Mouse (Mus musculus): ENCODE data around the gene Slc35d3. TPM values are rescaled to one million over a fixed set of nuclear protein-coding genes. Genes with fewer than 3 reads are reported as not detected.

The Slc35d3 gene
- polyA plus RNA-seq, 1 experiment, result not detected

GRCm38 (mm10) chr10:19834222-19834621 lies 17.0 kb downstream of the Slc35d3 start:
- no peak overlapping the region for H3ac ChIP-seq (ENCODE audit: control insufficient read depth, insufficient read length, low read depth)
- peaks cover 41% of the 10 kb centered on the region for H3K27me3 ChIP-seq (ENCODE audit: control insufficient read depth, insufficient read depth, insufficient read length)
- H3K79me3 ChIP-seq (ENCODE audit: low read depth), result no peaks in the 10 kb centered on the region
- H3K36me3 ChIP-seq (ENCODE audit: control insufficient read depth, insufficient read depth), result no peaks in the 10 kb centered on the region
- no peak overlapping the region for H3K4me3 ChIP-seq (ENCODE audit: insufficient read depth, poor library complexity, severe bottlenecking)
- H3K79me2 ChIP-seq (ENCODE audit: control insufficient read depth, insufficient read depth), result no peaks in the 10 kb centered on the region
- TF ChIP-seq FOSL1 (IDR thresholded peaks at IDR 0.05; ENCODE audit: insufficient read depth, low read length, poor library complexity, severe bottlenecking) (no peak), USF1 (IDR thresholded peaks at IDR 0.05; ENCODE audit: low read depth) (no peak), MAX (IDR thresholded peaks at IDR 0.05) (no peak), MYOD1 (IDR thresholded peaks at IDR 0.05; ENCODE audit: control insufficient read depth, insufficient read length, low read depth) (no peak)

- Histone ChIP-seq H3K36me3 (ENCODE audit: control insufficient read depth, insufficient read depth) (no peaks in the 10 kb centered on the region), H3K79me3 (ENCODE audit: low read depth) (no peaks in the 10 kb centered on the region), H3K79me2 (ENCODE audit: control insufficient read depth, insufficient read depth) (no peaks in the 10 kb centered on the region), H3K27me3 (ENCODE audit: control insufficient read depth, insufficient read depth, insufficient read length) (peaks cover 55% of the 10 kb centered on the region), H3ac (ENCODE audit: control insufficient read depth, insufficient read length, low read depth) (no peak overlapping the region), H3K4me3 (ENCODE audit: insufficient read depth, poor library complexity, severe bottlenecking) (no peak overlapping the region)
- TF ChIP-seq USF1 (IDR thresholded peaks at IDR 0.05; ENCODE audit: low read depth) (no peak), CTCF (IDR thresholded peaks at IDR 0.05; ENCODE audit: control insufficient read depth, insufficient read depth, insufficient read length) (no peak), FOSL1 (IDR thresholded peaks at IDR 0.05; ENCODE audit: insufficient read depth, low read length, poor library complexity, severe bottlenecking) (no peak), CEBPB (IDR thresholded peaks at IDR 0.05; ENCODE audit: low read depth) (no peak), MYOG (IDR thresholded peaks at IDR 0.05; ENCODE audit: control insufficient read depth, extremely low read depth, insufficient read length) (no peak), MAX (IDR thresholded peaks at IDR 0.05) (no peak), MYOD1 (IDR thresholded peaks at IDR 0.05; ENCODE audit: control insufficient read depth, insufficient read length, low read depth) (no peak)
Measured at GRCm38 (mm10) chr10:19831072-19831849, 20.0 kb downstream of the Slc35d3 start.

- Histone ChIP-seq H3ac (ENCODE audit: control insufficient read depth, insufficient read length, low read depth) (no peak overlapping the region), H3K79me3 (ENCODE audit: low read depth) (no peaks in the 10 kb centered on the region), H3K4me3 (ENCODE audit: insufficient read depth, poor library complexity, severe bottlenecking) (no peak overlapping the region), H3K27me3 (ENCODE audit: control insufficient read depth, insufficient read depth, insufficient read length) (peaks cover 28% of the 10 kb centered on the region), H3K36me3 (ENCODE audit: control insufficient read depth, insufficient read depth) (no peaks in the 10 kb centered on the region), H3K79me2 (ENCODE audit: control insufficient read depth, insufficient read depth) (no peaks in the 10 kb centered on the region)
- TF ChIP-seq MAX (IDR thresholded peaks at IDR 0.05) (no peak), MYOD1 (IDR thresholded peaks at IDR 0.05; ENCODE audit: control insufficient read depth, insufficient read length, low read depth) (no peak), MYOG (IDR thresholded peaks at IDR 0.05; ENCODE audit: control insufficient read depth, extremely low read depth, insufficient read length) (no peak), CTCF (IDR thresholded peaks at IDR 0.05; ENCODE audit: control insufficient read depth, insufficient read depth, insufficient read length) (no peak), USF1 (IDR thresholded peaks at IDR 0.05; ENCODE audit: low read depth) (no peak), CEBPB (IDR thresholded peaks at IDR 0.05; ENCODE audit: low read depth) (no peak)
Measured at GRCm38 (mm10) chr10:19820986-19821385, 30.3 kb downstream of the Slc35d3 start.

GRCm38 (mm10) chr10:19818723-19819355 lies 32.4 kb downstream of the Slc35d3 start:
- Histone ChIP-seq H3K79me2 (ENCODE audit: control insufficient read depth, insufficient read depth) (no peaks in the 10 kb centered on the region), H3K79me3 (ENCODE audit: low read depth) (no peaks in the 10 kb centered on the region), H3K36me3 (ENCODE audit: control insufficient read depth, insufficient read depth) (no peaks in the 10 kb centered on the region), H3ac (ENCODE audit: control insufficient read depth, insufficient read length, low read depth) (no peak overlapping the region), H3K4me3 (ENCODE audit: insufficient read depth, poor library complexity, severe bottlenecking) (no peak overlapping the region), H3K27me3 (ENCODE audit: control insufficient read depth, insufficient read depth, insufficient read length) (peaks cover 24% of the 10 kb centered on the region)
- TF ChIP-seq FOSL1 (IDR thresholded peaks at IDR 0.05; ENCODE audit: insufficient read depth, low read length, poor library complexity, severe bottlenecking), result no peak

- no peak for TF ChIP-seq MAX (IDR thresholded peaks at IDR 0.05)
- no peak for TF ChIP-seq CTCF (IDR thresholded peaks at IDR 0.05; ENCODE audit: control insufficient read depth, insufficient read depth, insufficient read length)
- TF ChIP-seq MYOD1 (IDR thresholded peaks at IDR 0.05; ENCODE audit: control insufficient read depth, insufficient read length, low read depth), result no peak
- no peak for TF ChIP-seq CEBPB (IDR thresholded peaks at IDR 0.05; ENCODE audit: low read depth)
- TF ChIP-seq FOSL1 (IDR thresholded peaks at IDR 0.05; ENCODE audit: insufficient read depth, low read length, poor library complexity, severe bottlenecking), result no peak
- Histone ChIP-seq H3K4me3 (ENCODE audit: insufficient read depth, poor library complexity, severe bottlenecking) (no peak overlapping the region), H3K79me2 (ENCODE audit: control insufficient read depth, insufficient read depth) (no peaks in the 10 kb centered on the region), H3K36me3 (ENCODE audit: control insufficient read depth, insufficient read depth) (no peaks in the 10 kb centered on the region), H3ac (ENCODE audit: control insufficient read depth, insufficient read length, low read depth) (no peak overlapping the region), H3K79me3 (ENCODE audit: low read depth) (no peaks in the 10 kb centered on the region), H3K27me3 (ENCODE audit: control insufficient read depth, insufficient read depth, insufficient read length) (peaks cover 26% of the 10 kb centered on the region)
Measured at GRCm38 (mm10) chr10:19815371-19815770, 35.9 kb downstream of the Slc35d3 start.
